18 mouse cellular contexts compared by ENCODE assay signal in genomic region chr4:138710633-138711032, GRCm38 (mm10). TPM values are rescaled to one million over a fixed set of nuclear protein-coding genes. Genes with fewer than 3 reads are reported as not detected.
A peak's percentile ranks its signal among the peaks of the same experiment; 100 is the strongest.
DNase-seq lines count a peak whose midpoint lies in the region; ATAC-seq and TF ChIP-seq lines count a peak whose summit lies in the region.
"Had no signal": no experiment of that assay in that cellular context is flagged by ENCODE, and none has a peak within 500 bp of the region (broad histone marks: within the 10 kb centered on the region; RNA-seq: fewer than 3 reads in every experiment).

No protein-coding gene starts in this region.

- no peaks in the 10 kb centered on the region for H3K27me3 ChIP-seq in cerebellum, adult 2 months (ENCODE audit: control insufficient read depth, insufficient read depth, low read length)

- H3K4me3 ChIP-seq in cerebellum, adult 2 months (replicated peaks; ENCODE audit: insufficient read depth, low read depth, low read length): no peak overlapping the region

- H3K4me1 ChIP-seq in cerebellum, adult 2 months (ENCODE audit: control insufficient read depth, insufficient read depth, low read length): peaks cover 40% of the 10 kb centered on the region

- no peak; the same call in 1 of the 2 replicates for TF ChIP-seq POLR2A in cerebellum, adult 2 months (IDR thresholded peaks at IDR 0.05; ENCODE audit: borderline replicate concordance, insufficient read depth, low read length)

- ATAC-seq in frontal cortex, adult (ENCODE audit: low TSS enrichment): peak; percentile 47; the same call in 1 of the 2 replicates

- peak overlapping the region; percentile 88 for H3K27ac ChIP-seq in cerebellum, adult 2 months (ENCODE audit: insufficient read depth, low read length)

- 7% methylated on average over 11 of the region's 11 CpGs for WGBS in cerebellum, adult 2 months

- no peak for DNase-seq in frontal cortex, postnatal 25 days (ENCODE audit: low spot score in 2 of 2)
- DNase-seq in MN1 (ENCODE audit: low spot score): peak; percentile 39
- DNase-seq in cerebellum, adult 2 months: peak; percentile 100
- DNase-seq in layer of hippocampus, adult 8-10 months (ENCODE audit: low spot score in 2 of 2): peak; percentile 51 to 72
- no peak for DNase-seq in gastrocnemius, postnatal 4 days (ENCODE audit: low spot score in 2 of 2)
- no peak for DNase-seq in gastrocnemius, postnatal 25 days
- no peak for DNase-seq in T-cell, adult 2 months (ENCODE audit: low spot score)
- DNase-seq: adrenal gland, adult 2 months; B cell, adult 2 months; heart, postnatal 14 days; kidney, adult 9 months; thymus, adult 18-20 months had no signal

- TF ChIP-seq CTCF in cerebellum, adult 2 months (IDR thresholded peaks at IDR 0.05; ENCODE audit: borderline replicate concordance, insufficient read depth, low read depth, low read length): no peak

RNA-seq across cellular contexts. Expression of gene Pla2g2c, which starts 14.0 kb away (rescaled TPM):
- 0.22 and 0.33 TPM in 2 replicates for polyA plus RNA-seq in cerebellum, adult 2 months (2012; rRNA removed)
- total RNA-seq in layer of hippocampus, adult 8-10 months (2022): under 1 TPM in 3 of 4 experiments, not detected in 1; 0.26 to 0.54 (median 0.32) TPM
- under 1 TPM; 0.16 to 0.39 TPM for total RNA-seq in gastrocnemius, postnatal 4 days (2021)
- total RNA-seq in gastrocnemius, postnatal 25 days (2021): not detected
- total RNA-seq: heart, postnatal 14 days; MEL; neutrophil, adult 5-6 weeks had no signal
- polyA plus RNA-seq: liver, embryonic 16.5 days; spleen, adult 2 months had no signal

RNA-seq across cellular contexts. Expression of gene Ubxn10, which starts 26.3 kb away (rescaled TPM):
- 1.9 and 2.3 TPM in 2 replicates for polyA plus RNA-seq in cerebellum, adult 2 months (2012; rRNA removed)
- total RNA-seq in layer of hippocampus, adult 8-10 months (2022): 1 to 10 TPM; 1.1 to 1.9 (median 1.5) TPM
- under 1 TPM; 0.52 to 0.54 TPM for total RNA-seq in gastrocnemius, postnatal 4 days (2021)
- total RNA-seq in gastrocnemius, postnatal 25 days (2021): under 1 TPM in 1 of 2 experiments, not detected in 1; 0.08 TPM
- total RNA-seq: MEL; neutrophil, adult 5-6 weeks had no signal

RNA-seq across cellular contexts. Expression of gene Pla2g2f, which starts 46.8 kb away (rescaled TPM):
- polyA plus RNA-seq in cerebellum, adult 2 months (2012; rRNA removed): 0.41 and 0.69 TPM in 2 replicates
- 1 to 10 TPM in 2 of 4 experiments, under 1 TPM in 2; 0.87 to 2.1 (median 1.1) TPM for total RNA-seq in layer of hippocampus, adult 8-10 months (2022)
- not detected for total RNA-seq in gastrocnemius, postnatal 4 days (2021)
- total RNA-seq in gastrocnemius, postnatal 25 days (2021): not detected
- total RNA-seq: MEL; neutrophil, adult 5-6 weeks had no signal
- polyA plus RNA-seq: gonadal fat pad, adult 2 months; liver, embryonic 16.5 days had no signal

Comparison
In these comparisons a context has a peak if more than half of its experiments do, and no peak if none do; other contexts are left out.
1. DNase-seq: peak in MN1 (single experiment), cerebellum, adult 2 months (2 of 2) and layer of hippocampus, adult 8-10 months (2 of 2); none in frontal cortex, postnatal 25 days (0 of 2), gastrocnemius, postnatal 4 days (0 of 2), gastrocnemius, postnatal 25 days (single experiment) and T-cell, adult 2 months (single experiment).